Mouse (Mus musculus): Measurements from ENCODE around the gene Crk.

Crk gene

DNA sequence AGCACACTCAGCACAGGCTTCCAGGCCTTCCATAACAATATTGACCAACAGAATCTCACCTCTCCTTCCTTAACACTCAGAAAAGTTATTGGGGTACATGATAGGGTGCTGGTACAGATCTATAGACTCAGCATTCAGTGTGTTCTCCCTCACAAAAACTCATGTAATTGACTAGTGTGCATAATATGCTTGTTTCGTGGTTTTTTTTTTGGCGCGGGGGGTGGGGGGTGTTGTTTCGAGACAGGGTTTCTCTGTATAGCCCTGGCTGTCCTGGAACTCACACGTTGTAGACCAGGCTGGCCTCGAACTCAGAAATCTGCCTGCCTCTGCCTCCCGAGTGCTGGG lies 59.4 kb downstream of the Crk start:
- no peak for DNase-seq (ENCODE audit: low spot score)

DNA sequence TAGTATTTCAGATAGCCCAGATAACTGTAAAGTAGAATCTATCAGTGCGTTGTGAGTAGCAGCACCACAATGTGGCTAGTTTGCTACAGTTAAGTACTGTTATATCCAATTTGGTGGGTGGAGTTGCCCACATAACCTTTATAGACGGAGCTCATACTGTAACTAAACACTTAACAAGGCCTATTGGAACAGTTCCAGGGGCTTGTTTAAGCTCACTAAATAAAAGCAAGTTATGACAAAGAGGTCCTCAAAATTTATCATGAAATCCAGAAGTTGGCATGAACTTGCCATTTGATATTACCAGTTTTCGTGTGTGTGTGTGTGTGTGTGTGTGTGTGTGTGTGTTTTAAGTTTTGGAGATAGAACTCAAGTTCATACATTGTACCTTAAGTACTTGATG lies 61.1 kb downstream of the Crk start:
- no peak for DNase-seq (ENCODE audit: low spot score)

DNA sequence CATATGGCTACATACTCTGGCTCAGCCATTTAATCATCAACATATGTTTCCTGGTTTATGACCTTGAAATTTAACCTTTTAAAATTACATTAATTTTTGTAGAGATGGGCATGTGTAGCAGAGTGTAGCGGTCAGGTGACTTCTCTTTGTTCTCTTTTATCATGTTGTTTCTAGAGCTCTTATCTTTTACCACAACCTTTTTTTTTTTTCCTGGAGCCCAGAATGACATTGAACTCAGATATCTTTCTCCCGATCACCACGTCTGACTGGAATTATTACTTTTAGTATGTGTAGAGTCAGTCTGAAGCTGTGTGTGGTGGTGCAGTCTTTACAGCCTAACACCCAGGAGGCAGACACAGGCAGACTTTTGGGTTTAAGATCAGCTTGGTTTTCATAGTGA lies 62.6 kb downstream of the Crk start:
- DNase-seq (ENCODE audit: low spot score) = no peak

DNA sequence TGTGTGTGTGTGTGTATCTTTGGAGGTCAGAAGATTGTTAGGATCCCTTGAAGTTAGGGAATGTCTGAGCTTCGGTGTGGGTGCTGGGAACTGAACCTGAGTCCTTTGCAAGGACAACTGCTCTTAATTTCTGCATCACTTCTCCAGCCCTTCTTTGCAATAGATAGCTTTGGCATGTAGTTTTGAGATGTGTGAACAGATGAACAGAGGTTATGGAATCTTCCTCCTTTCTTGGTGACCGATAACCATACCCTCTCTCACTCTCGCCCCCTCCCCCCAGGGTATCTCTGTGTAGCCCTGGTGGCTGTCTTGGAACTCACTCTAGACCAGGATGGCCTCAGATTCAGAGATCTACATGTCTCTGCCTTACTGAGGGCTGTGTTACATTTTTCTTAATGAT lies 65.7 kb downstream of the Crk start:
- no peak for DNase-seq (ENCODE audit: low spot score)

DNA sequence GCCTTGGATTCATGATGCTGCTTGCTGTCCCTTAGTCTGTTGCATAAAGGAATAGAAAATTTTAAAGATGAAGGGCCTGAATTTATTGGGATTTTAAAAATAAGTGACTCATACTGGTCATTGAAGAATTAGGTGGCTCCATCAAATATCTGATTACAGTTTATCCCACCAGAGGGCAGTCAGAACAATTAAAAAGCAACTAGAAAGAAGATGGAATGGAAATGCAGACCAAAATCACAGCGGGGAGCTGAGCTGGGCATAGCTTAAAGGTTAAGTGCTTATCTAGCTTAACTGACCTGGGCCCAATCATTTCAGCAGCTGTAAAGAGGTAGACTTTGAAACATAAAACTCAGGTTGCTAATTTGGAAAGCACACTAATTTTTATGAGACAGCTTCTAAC lies 71.5 kb downstream of the Crk start:
- no peak for DNase-seq (ENCODE audit: low spot score)

DNA sequence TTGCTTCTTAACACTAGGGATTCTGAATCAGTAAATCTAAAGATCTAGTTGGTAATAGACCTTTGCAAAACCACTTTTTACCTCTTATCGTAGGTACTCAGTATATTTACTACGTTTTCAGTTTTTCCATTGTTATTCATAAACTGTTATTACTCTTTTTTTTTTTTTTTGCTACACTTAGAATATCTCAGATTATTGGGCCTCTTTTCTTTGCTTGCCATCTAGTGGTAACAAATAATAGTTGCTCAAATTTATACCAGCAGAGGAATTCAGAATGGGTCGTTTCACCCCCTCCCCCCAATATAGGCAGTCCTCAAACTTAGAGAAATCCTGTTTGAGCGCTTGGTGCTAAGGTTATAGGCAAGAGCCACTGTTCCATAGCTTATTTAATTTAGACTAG lies 72.0 kb downstream of the Crk start:
- DNase-seq (ENCODE audit: low spot score) = no peak
